Mouse (Mus musculus) midbrain, postnatal 0 days (tissue): ENCODE results near the gene Cdk14. TPM values are rescaled to one million over a fixed set of nuclear protein-coding genes. Genes with fewer than 3 reads are reported as not detected.

ENCODE experiments used
- ATAC-seq: fragments of 200-750 bp; cut with Nextera tagmentation; 2 replicates; pipeline ENCODE4 v1.8.0; 2017; ENCODE audit warnings: moderate number of reproducible peaks, mild to moderate bottlenecking, moderate TSS enrichment, moderate library complexity; ENCODE audit not compliant: low FRiP score
- DNase-seq: peaks from one replicate; pipeline ENCODE4 v3.0.0-alpha.2; 2015; ENCODE audit warnings: low spot score
- H3K27ac ChIP-seq: fragments of 300-500 bp; sonication (generic); 2 replicates; pipeline ENCODE4 v1.5.1; 2014; ENCODE audit warnings: low read depth, mild to moderate bottlenecking, low read length, mixed read lengths
- H3K27me3 ChIP-seq: fragments of 300-500 bp; sonication (generic); 2 replicates; pipeline ENCODE4 v1.6.1; 2014; ENCODE audit warnings: low read length, control low read depth, mixed read lengths; ENCODE audit not compliant: insufficient read depth
- H3K36me3 ChIP-seq: fragments of 300-500 bp; sonication (generic); 2 replicates; pipeline ENCODE4 v1.6.1; 2014; ENCODE audit warnings: low read length, control low read depth, mixed read lengths; ENCODE audit not compliant: insufficient read depth
- H3K4me1 ChIP-seq: fragments of 300-500 bp; sonication (generic); 2 replicates; pipeline ENCODE4 v1.6.1; 2014; ENCODE audit warnings: mild to moderate bottlenecking, control low read depth, antibody characterized with exemption, low read length, mixed read lengths; ENCODE audit not compliant: insufficient read depth
- H3K4me2 ChIP-seq: fragments of 300-500 bp; sonication (generic); 2 replicates; pipeline ENCODE4 v1.6.1; 2014; ENCODE audit warnings: low read depth, mild to moderate bottlenecking, low read length, mixed read lengths; ENCODE audit not compliant: poor library complexity, severe bottlenecking
- H3K4me3 ChIP-seq: fragments of 300-500 bp; sonication (generic); 2 replicates; pipeline ENCODE4 v1.5.1; 2014; ENCODE audit warnings: low read depth, mild to moderate bottlenecking, low read length, moderate library complexity
- H3K9ac ChIP-seq: fragments of 300-500 bp; sonication (generic); replicated peaks from 2 replicates; pipeline ENCODE4 v1.6.1; 2014; ENCODE audit warnings: mild to moderate bottlenecking, low read length, moderate library complexity, mixed read lengths; ENCODE audit not compliant: poor library complexity, severe bottlenecking
- H3K9me3 ChIP-seq: fragments of 300-500 bp; sonication (generic); 2 replicates; pipeline ENCODE4 v1.6.1; 2016; ENCODE audit warnings: low read length, control low read depth
- CTCF ChIP-seq: IDR thresholded peaks from 2 replicates; pipeline ENCODE4 v1.5.1; 2016; ENCODE audit warnings: antibody characterized with exemption, mild to moderate bottlenecking
- WGBS: fragments of 180-500 bp; shearing (Covaris S2); extraction: QIAGEN DNeasy Blood & Tissue Kit; methylation state at CpG from one replicate; pipeline ENCODE4 v1.1.7; 2014; 5-methylcytosine and 5-hydroxymethylcytosine counted together
- polyA plus RNA-seq: library from polyadenylated mRNA; unstranded; fragments of >200 nt; fragmentation: Nextera tagmentation; extraction: Ambion mirVana; gene quantifications from 2 replicates; pipeline ENCODE4 v1.2.1, GENCODE M21; 2015
- total RNA-seq: library from RNA; depleted of rRNA; stranded (reverse); fragments of >200 nt; gene quantifications from 2 replicates; pipeline ENCODE4 v1.2.3, GENCODE M21; 2014

Cdk14 gene
- total and polyA plus RNA-seq, 2 experiments from 2014 or later, result 45.6 to 84.4 TPM

DNA sequence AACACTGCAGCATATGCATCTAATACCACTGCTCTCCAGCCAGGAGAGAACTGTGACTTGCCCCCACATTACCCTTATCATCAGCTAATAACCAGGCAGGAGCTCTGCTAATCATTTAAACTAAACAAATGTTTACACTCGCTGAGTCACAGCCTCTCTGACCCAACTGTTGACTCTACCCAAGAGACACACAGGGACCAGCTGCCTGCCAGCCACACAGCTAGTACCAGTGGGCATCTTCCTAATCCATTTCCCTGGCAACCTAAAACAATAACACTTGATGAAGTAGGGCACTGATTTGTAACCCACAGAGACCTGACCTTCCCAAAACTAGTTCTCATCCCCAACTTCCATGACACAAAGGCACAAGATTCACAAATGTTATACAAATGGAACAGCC, 119.8 kb downstream of the Cdk14 start:
- no peak for DNase-seq
- H3K36me3 ChIP-seq, result no peaks in the 10 kb centered on the region

DNA sequence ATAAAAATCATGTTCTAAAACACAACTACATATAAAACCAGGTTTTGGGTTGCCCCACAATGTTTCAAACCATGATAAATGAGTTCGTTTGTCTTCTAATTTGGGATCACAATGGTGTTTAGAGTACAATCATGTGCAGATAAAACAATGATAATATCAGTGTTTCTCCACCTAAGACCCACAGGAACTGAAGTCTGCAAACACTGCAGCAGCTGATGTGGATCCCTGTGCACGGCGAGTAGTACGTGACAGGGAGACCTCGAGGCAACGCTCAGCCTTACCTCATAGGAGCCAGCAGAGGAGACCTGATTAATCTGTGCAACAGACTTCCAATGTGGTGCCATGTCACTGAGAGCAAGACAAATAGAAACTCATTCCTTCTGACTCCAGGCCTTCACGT, 122.9 kb downstream of the Cdk14 start:
- no peak for DNase-seq
- Histone ChIP-seq H3K4me3 (no peak overlapping the region), H3K4me1 (no peaks in the 10 kb centered on the region), H3K27ac (no peak overlapping the region), H3K4me2 (no peak overlapping the region), H3K9ac (no peak overlapping the region), H3K9me3 (no peaks in the 10 kb centered on the region), H3K36me3 (no peaks in the 10 kb centered on the region), H3K27me3 (no peaks in the 10 kb centered on the region)
- WGBS, result 81% methylated on average over 7 of the region's 7 CpGs
- no peak for ATAC-seq
- TF ChIP-seq CTCF, result no peak

More for the DNA sequence above, 119.8 kb downstream of the Cdk14 start:
- no peaks in the 10 kb centered on the region for H3K9me3 ChIP-seq
- no peak overlapping the region for H3K9ac ChIP-seq
- no peak overlapping the region for H3K27ac ChIP-seq
- 53% methylated on average over 1 of the region's 1 CpGs for WGBS
- H3K27me3 ChIP-seq, result no peaks in the 10 kb centered on the region
- no peak for TF ChIP-seq CTCF
- no peaks in the 10 kb centered on the region for H3K4me1 ChIP-seq
- ATAC-seq, result no peak
- H3K4me2 ChIP-seq, result no peak overlapping the region
- H3K4me3 ChIP-seq, result no peak overlapping the region

DNA sequence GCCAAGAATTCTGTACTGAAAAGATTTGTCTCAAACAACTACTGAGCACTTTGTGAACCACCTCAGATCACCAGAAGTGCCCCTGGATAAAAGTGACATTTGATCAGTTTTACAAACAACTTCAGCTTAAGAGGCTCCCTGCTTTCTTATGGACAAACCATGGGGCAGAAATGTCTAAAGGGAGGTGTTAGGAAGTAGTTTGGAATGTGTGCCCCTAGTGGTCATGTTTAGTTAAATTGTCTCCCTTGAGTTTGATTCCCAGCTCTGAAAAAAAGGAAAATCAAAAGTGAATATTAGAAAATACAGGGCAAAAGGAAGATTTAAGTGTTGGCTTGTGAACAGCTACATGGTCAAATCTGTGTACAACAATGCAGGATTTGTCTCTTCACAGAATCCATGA, 123.3 kb downstream of the Cdk14 start:
- TF ChIP-seq CTCF, result peak; percentile 44
- Histone ChIP-seq H3K9me3 (no peaks in the 10 kb centered on the region), H3K9ac (no peak overlapping the region), H3K4me2 (no peak overlapping the region), H3K4me1 (no peaks in the 10 kb centered on the region), H3K27me3 (no peaks in the 10 kb centered on the region), H3K36me3 (no peaks in the 10 kb centered on the region), H3K4me3 (no peak overlapping the region), H3K27ac (no peak overlapping the region)
- no peak for DNase-seq
- no peak for ATAC-seq

DNA sequence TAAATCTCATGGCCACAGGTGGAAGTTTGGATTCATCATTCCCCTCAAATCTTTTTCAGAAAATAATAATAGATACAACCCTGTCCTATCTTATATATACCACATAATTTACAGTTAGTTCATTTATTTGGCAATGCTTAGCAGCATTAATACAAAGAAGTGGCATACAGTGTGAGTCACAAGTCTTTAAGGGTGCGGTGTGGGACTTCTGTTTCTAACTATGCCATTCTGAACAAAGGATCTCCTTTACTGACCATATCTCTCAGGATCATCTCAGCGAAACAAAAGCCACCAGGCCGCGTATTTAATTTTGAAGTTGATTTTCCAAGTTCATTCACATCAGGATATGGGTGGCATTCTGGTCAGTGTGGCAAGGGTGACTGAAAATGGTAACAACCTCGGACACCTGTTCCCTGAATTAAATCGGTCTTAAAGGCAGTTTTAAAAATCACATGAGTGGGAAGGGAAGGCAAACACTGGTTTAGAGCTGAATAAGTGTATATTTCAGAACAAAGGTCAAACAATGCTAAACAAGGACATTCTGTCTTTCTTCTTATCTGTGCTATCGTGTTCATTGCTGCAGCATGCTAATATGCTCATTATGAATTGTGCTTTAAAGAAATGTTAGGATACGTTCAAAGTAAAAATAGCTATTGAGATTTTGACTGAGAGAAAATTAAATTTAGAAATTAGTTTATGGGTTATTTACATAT, 127.1 kb downstream of the Cdk14 start:
- no peak for TF ChIP-seq CTCF
- DNase-seq (no peak), ATAC-seq (no peak)
- Histone ChIP-seq H3K9ac (no peak overlapping the region), H3K4me3 (no peak overlapping the region), H3K36me3 (no peaks in the 10 kb centered on the region), H3K4me1 (no peaks in the 10 kb centered on the region), H3K27ac (no peak overlapping the region), H3K4me2 (no peak overlapping the region), H3K27me3 (no peaks in the 10 kb centered on the region), H3K9me3 (no peaks in the 10 kb centered on the region)
- 83% methylated on average over 8 of the region's 8 CpGs for WGBS

DNA sequence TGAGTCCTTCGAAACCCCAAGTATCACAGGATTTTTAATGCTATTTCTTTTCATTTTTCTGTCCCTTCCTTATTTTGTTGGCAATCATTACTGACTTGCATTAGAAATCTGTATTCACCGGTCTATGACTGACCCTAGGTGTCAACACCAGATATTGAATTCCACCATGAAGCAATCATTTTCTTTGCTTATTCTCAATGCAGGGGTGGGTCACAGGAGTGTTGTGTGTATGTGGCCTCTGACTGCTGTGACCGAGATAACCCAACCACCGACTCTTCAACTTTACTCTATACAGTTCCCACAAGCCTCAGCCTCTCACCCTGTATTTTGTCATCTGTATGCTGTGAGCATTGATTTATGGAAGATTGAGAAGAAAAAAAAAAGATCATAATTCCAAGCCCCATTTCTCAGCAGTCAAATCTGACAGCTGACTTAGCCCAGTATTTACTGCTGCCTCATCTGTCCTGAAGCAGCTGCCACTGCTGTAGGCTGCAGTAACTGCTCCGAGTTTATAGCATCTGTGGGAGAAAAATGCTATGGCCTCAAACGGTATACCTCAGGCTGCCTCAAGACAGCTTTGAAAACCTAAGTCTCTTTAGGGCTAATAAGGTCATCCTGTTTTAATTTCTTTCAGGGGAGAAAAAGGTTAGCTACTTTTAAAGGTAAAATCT, 128.7 kb downstream of the Cdk14 start:
- no peak overlapping the region for H3K9ac ChIP-seq
- H3K4me1 ChIP-seq, result no peaks in the 10 kb centered on the region
- H3K36me3 ChIP-seq, result no peaks in the 10 kb centered on the region
- 76% methylated on average over 6 of the region's 6 CpGs for WGBS
- no peaks in the 10 kb centered on the region for H3K9me3 ChIP-seq
- H3K27me3 ChIP-seq, result no peaks in the 10 kb centered on the region
- H3K27ac ChIP-seq, result no peak overlapping the region
- no peak overlapping the region for H3K4me3 ChIP-seq
- no peak for TF ChIP-seq CTCF
- ATAC-seq (no peak), DNase-seq (no peak)
- H3K4me2 ChIP-seq, result no peak overlapping the region

DNA sequence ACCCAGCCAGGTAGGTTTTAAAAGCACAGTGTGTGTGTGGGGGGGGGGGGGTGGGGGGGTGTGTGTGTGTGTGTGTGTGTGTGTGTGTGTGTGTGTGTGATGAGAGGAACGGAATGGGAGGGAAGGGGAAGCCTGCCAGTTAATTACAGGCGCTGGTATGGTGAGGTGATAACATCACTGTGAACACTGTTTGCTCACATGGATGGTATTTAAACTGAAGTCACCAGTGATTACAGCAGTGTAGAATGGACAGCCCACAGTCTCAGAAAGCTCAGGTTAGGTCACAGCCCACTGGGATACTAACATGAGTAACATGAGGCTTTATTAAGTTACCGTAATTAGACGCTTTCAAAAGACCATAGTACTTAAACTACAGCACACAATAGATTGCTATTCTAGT, 129.4 kb downstream of the Cdk14 start:
- no peak for DNase-seq
- no peak overlapping the region for H3K27ac ChIP-seq
- H3K36me3 ChIP-seq, result no peaks in the 10 kb centered on the region
- H3K9ac ChIP-seq, result no peak overlapping the region
- no peak for ATAC-seq
- no peak for TF ChIP-seq CTCF
- no peak overlapping the region for H3K4me2 ChIP-seq
- H3K4me1 ChIP-seq, result no peaks in the 10 kb centered on the region
- H3K27me3 ChIP-seq, result no peaks in the 10 kb centered on the region
- no peak overlapping the region for H3K4me3 ChIP-seq
- H3K9me3 ChIP-seq, result no peaks in the 10 kb centered on the region
- WGBS, result 85% methylated on average over 4 of the region's 4 CpGs
